Mouse (Mus musculus) induced T-regulatory cell, adult 2 months (primary cell): ENCODE results near the gene Tpsg1.

ENCODE experiments used
- DNase-seq: peaks from one replicate; pipeline ENCODE4 v3.0.0-alpha.2; 2012; ENCODE audit warnings: low read depth

Tpsg1 gene

GRCm38 (mm10) chr17:25368973-25369372 lies at the start of gene Tpsg1:
Gene Tpsg1 (plus strand): TSS chr17:25369273.
- no peak for DNase-seq

DNA sequence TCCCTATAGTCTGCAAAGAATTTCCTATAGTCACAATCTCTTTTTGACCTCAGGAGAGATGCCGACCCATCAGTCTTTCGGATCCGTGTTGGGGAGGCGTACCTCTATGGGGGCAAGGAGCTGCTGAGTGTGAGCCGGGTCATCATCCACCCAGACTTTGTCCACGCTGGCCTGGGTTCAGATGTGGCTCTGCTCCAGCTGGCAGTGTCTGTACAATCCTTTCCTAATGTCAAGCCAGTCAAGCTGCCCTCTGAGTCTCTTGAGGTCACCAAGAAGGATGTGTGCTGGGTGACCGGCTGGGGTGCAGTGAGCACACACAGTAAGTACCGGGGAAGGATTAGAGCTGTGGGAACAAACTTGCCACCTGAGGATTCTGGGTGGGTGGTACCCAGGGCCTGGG lies 48.3 kb upstream of the Tpsg1 start:
- DNase-seq = no peak

DNA sequence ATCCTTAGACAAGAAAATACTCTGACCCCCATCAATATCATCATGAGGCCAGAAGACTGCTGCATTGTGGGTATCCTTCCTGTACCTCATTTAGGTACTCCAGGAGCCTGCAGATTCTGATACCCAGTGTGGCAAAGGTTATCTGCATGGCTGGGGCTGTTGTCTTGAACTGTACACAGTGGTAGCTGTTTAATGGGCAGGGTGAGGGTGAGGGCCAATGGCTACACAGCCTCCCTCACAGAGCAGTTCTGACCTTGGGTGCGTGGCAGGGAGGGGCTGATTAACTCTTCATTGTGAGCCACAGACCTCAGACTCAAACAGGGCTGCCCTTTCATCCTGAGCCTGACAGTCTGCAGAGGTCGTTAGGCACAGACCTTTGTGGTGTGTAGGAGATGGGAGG lies 46.1 kb upstream of the Tpsg1 start:
- DNase-seq = no peak

- no peak for DNase-seq
These were observed 36.8 kb upstream of the Tpsg1 start for GRCm38 (mm10) chr17:25332321-25332720.

DNA sequence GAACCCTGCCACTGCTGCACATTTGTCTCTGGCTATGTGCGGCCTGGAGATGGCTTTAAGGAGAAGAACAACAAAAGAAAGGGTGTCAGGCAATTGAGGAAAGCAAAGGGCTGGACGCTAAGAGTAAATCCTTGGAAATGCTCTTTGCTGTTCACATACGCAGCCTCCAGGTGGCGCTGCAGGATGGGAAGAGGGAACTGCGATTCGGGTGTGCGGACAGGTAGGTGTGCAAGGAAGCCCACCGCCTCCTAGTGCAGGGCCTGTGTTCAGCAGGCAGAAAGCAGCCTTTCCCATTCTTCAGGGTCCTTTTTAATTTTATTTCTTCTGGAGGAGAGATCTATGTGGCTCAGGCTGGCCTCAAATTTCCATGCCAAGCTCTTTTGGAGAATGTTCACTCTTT lies 35.1 kb upstream of the Tpsg1 start:
- DNase-seq = peak; percentile 62

DNA sequence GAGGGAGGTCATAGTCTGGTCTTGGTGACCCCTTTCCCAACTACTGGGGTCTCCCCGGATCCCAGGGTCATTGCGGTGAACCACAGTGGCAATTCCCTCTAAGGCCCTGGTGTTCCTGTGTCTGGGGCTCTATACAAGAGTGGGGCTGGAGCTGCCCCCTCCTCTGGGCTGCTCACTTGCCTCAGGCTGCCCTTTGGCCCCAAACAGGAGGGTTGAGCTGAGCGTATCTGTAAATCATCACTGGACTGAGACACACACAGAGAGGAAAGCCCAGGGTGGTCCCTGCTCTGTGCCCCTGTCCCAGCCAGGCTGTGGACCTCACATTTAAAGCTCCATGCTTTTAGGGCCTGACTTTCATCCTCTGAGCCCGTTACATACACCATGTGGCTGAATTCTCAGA lies 30.9 kb upstream of the Tpsg1 start:
- DNase-seq = no peak

DNA sequence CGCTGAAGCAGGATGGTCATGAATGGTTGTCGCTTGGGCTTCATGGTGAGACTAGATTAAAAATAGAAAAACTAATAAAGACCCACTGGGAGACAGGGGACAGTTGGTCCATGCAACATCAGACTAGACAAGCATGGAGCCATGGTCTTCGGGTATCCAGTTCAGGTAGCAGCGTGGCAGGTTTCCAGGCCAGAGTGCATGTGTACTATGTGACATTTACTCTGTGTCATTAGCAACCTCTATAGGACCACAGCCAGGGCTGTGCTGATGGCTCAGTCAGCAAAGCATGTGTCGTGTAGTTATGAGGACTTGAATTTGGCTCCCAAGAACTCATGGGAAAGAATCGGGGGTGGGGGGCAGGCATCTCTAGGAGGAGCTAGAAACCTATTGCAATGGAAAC lies 29.1 kb upstream of the Tpsg1 start:
- DNase-seq = no peak

GRCm38 (mm10) chr17:25341490-25341889 lies 27.6 kb upstream of the Tpsg1 start:
- no peak for DNase-seq

GRCm38 (mm10) chr17:25345462-25345861 lies 23.6 kb upstream of the Tpsg1 start, which contains the start of gene Tpsab1:
Gene Tpsab1 (minus strand): TSS chr17:25345562.
- DNase-seq = no peak

DNA sequence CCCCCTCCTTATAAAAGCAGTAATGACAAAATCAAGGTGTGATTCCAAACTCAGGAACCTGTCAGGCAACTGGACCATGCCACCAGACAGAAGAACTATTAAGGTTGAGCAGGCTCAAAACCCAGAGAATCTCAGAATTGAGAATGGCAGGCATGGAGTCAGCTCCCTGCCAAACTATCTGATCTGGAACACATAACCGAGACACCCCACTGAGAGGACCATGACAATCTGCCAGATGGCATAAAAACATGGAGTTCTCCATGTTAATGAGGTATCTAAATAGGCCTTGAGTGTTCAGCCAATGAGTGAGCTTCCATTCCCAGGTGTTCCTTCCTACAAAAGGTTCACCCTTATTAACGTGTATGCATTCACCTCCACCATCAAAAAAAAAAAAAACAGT lies 7.8 kb upstream of the Tpsg1 start:
- no peak for DNase-seq

- DNase-seq = peak; percentile 52
These were observed 5.3 kb upstream of the Tpsg1 start for GRCm38 (mm10) chr17:25363726-25364125.

DNA sequence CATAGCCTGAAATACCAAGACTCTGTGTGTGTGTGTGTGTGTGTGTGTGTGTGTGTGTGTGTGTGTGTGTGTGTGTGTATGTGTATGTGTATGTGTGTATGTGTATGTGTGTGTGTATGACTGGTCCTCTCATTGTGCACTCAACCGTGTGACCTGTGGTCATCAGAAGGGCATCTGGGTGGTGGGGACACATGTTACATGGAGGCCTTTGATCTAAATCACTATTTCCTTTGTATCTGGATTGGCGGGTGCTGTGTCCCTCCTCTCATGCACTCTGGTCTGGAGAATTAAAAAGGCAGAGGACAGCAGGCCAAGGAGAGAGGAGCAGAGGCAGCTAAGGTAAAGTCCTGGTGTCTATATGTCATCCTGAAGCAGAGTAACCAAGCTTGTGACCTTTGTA lies 3.1 kb upstream of the Tpsg1 start, which contains the start of gene Tpsb2:
TSS of gene Tpsb2 (plus strand) at position 301 of the 400 bp plus-strand sequence.
- no peak for DNase-seq

DNA sequence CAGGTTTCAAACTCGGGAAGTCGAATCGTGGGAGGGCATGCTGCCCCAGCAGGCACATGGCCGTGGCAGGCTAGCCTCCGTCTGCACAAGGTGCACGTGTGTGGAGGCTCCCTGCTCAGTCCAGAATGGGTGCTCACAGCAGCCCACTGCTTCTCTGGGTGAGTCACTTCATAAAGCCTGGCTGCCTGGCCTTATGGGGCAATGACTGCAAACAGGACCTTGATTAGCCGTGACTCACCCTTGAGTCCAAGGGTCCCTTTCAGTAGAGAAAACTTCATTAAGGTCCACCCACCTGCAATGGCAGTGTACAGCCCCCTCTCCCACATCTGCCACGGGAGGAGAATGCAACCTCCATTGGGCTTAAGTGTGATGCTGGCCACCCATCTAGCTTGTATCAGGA lies 3.4 kb downstream of the Tpsg1 start:
- DNase-seq = no peak

DNA sequence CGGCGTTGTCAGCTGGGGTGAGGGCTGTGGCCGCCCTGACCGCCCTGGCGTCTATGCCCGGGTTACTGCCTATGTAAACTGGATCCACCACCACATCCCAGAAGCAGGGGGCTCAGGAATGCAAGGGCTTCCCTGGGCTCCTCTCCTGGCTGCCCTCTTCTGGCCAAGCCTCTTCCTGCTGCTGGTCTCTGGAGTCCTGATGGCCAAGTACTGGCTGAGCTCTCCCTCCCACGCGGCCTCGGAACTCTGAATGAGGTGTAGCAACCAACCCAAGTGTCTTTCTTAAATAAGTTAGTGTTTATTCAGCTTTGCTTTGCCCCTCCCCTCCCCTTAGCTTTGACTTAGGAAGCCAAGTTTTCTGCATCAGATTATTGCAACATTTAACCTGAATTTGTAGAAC lies 4.9 kb downstream of the Tpsg1 start:
- DNase-seq = no peak

DNA sequence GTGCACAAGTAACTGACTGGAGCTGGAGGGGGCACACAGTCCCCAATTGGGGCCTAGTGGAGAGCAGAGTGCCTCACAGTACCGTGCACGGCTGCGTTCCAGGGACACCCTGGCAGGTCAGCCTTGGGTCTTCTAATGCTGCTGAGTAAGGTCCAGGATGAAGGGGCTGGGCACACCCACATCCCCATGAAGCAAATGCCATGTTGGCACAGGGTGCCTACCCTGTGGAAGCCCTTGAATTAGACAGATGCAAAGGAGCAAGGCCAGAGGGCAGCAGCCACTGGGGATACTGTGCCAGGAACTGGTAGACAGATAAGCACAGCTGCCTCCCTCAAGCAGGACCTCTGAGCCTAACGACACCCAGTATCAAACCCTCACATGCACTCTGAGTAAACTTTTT lies 25.5 kb downstream of the Tpsg1 start:
- no peak for DNase-seq

DNA sequence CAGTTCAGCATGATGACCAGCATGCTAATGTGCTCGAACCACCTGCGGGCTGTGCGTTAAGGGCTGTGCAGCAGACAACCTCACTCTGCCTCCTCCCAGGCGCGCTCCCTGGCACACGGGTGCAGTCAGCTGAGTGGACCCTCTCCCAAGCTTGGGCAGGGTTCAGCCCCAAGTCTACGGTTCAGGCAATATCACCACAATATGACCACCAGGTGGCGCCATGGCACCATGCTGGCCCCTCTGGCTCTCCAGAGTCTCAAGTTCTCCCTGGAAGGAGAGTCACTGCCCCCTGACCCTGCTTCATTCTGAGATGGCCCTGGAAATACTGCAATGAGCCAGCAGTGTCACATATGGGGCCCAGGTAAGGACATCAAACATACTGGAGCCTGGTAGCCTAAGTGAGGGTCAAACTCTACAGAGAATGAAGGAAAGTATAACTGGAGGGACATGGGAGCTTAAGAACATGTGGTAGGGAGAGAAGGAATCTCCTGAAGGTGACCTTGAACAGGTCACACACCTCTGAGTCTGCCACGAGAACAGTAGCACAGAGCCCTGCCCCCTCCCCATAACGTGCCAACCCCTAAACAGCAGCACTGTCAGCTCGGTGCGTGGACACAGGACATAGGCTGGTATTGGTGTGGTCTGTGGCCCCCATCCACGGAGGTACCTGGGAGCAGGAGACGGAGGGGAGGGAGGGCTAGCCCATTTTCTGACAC lies 28.9 kb downstream of the Tpsg1 start:
- peak; percentile 70 for DNase-seq

DNA sequence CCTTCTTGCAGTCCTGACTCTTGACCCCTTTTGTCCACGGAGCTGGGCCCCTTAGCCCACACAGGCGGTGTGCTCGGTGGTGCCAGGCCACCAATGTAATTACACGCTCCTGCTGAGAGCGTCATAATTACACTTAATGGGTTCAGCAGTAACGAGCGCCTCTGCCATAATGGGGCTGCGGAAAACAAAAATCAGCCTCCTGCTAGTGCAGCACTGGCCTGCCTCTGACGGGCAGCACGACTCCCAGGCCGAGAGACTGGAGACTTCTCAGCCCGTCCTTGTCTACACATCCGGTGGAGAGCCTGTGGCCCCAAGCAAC lies 29.4 kb downstream of the Tpsg1 start:
- no peak for DNase-seq

GRCm38 (mm10) chr17:25400443-25400842 lies 31.4 kb downstream of the Tpsg1 start:
- DNase-seq = peak; percentile 23

DNA sequence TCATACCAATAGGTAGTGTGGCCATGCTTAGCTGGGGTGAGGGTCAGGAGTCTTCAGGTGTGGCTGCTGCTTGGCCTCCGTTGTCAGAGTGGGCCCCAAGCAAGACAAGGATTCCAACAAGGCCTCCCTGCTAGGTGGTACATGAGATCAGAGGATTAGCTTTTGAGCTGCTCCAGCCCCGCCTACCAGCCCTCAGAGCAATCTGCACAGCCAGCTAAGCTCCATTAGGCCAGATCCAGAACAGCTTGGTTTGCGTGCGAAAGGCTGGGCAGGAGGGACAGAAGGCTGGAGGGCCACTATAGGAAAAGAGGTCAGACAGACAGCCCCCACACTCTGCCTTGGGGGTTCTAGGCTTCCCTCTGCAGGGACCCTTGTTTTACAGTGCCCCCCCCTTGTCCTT lies 32.4 kb downstream of the Tpsg1 start:
- no peak for DNase-seq

- DNase-seq = no peak
These were observed 33.2 kb downstream of the Tpsg1 start for GRCm38 (mm10) chr17:25402224-25402623.

DNA sequence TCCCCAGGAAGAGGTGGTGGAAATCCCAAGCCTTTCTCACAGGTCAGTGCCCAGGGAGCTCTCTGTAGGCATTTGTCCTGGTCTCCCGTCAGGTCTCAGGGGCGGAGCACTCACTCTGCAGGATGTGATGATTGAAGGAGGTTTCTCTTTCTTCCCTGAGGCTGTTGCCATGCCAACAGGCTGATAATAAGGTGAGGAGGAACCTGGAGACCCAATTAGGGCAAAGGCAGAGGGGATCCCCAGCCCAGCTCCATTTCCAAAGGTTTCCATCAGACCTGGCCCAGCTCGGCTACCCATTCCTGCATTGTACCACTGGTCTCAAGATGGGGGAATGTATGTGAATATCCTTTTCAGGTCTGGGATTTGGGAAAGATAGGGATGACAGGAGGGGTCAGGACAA lies 35.1 kb downstream of the Tpsg1 start:
- DNase-seq = no peak

- no peak for DNase-seq
These were observed 36.3 kb downstream of the Tpsg1 start for GRCm38 (mm10) chr17:25405224-25405895.

GRCm38 (mm10) chr17:25406011-25406441 lies 37.0 kb downstream of the Tpsg1 start:
- DNase-seq = no peak

DNA sequence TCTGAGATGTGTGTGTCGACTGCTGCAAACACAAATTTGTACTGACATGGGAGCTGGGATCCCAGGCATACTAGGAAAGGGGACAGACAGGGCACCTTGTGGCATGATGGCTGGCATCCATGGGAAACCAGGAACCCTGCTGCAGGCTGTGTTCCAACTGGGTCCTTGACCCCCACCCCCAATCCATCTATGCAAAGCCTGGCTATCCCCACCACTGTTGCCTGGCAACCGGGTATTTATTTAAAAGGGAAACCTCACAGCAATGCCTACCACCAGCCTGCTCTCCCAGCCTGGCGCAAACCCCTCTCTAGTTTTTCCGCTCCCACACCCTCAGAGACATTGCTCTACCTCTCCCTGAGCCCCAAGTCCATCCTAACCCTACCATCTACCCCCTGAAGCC lies 38.3 kb downstream of the Tpsg1 start:
- DNase-seq = no peak
